9 mouse cellular contexts compared by ENCODE assay signal in genomic region chr4:40852249-40852781, GRCm38 (mm10). TPM values are rescaled to one million over a fixed set of nuclear protein-coding genes. Genes with fewer than 3 reads are reported as not detected.
DNase-seq lines count a peak whose midpoint lies in the region; ATAC-seq lines count a peak whose summit lies in the region.
"Had no signal": no experiment of that assay in that cellular context is flagged by ENCODE, and none has a peak within 500 bp of the region (broad histone marks: within the 10 kb centered on the region; RNA-seq: fewer than 3 reads in every experiment).

No protein-coding gene starts in this region.

- H3K36me3 ChIP-seq in erythroblast, embryonic 14.5 days (ENCODE audit: control insufficient read depth): peaks cover 47% of the 10 kb centered on the region
- no peaks in the 10 kb centered on the region for H3K36me3 ChIP-seq in heart, embryonic 11.5 days (ENCODE audit: control insufficient read depth, insufficient read depth, low read length)
- H3K36me3 ChIP-seq in kidney, embryonic 16.5 days (ENCODE audit: insufficient read depth, low read length): no peaks in the 10 kb centered on the region
- H3K36me3 ChIP-seq in midbrain, embryonic 15.5 days (replicated peaks): no peaks in the 10 kb centered on the region

- 13% methylated on average over 5 of the region's 5 CpGs for WGBS in heart, embryonic 11.5 days (ENCODE audit: insufficient replicate concordance)
- 25% methylated on average over 5 of the region's 5 CpGs for WGBS in kidney, embryonic 16.5 days
- 34% methylated on average over 5 of the region's 5 CpGs for WGBS in midbrain, embryonic 15.5 days

- peak overlapping the region; percentile 96 for H3K27ac ChIP-seq in heart, embryonic 11.5 days (ENCODE audit: low read depth, low read length)
- peak overlapping the region; percentile 94 for H3K27ac ChIP-seq in kidney, embryonic 16.5 days (ENCODE audit: low read length)
- H3K27ac ChIP-seq in midbrain, embryonic 15.5 days: no peak overlapping the region

- no peaks in the 10 kb centered on the region for H3K9me3 ChIP-seq in erythroblast, embryonic 14.5 days (ENCODE audit: control insufficient read depth, low read length)
- no peaks in the 10 kb centered on the region for H3K9me3 ChIP-seq in heart, embryonic 11.5 days (replicated peaks; ENCODE audit: control insufficient read depth, low read length)
- no peaks in the 10 kb centered on the region for H3K9me3 ChIP-seq in kidney, embryonic 16.5 days (ENCODE audit: low read length)
- H3K9me3 ChIP-seq in midbrain, embryonic 15.5 days: no peaks in the 10 kb centered on the region

- H3K4me2 ChIP-seq in heart, embryonic 11.5 days: peak overlapping the region; percentile 69
- H3K4me2 ChIP-seq in kidney, embryonic 16.5 days (replicated peaks; ENCODE audit: low read depth, low read length): peak overlapping the region; percentile 93
- H3K4me2 ChIP-seq in midbrain, embryonic 15.5 days: peak overlapping the region; percentile 89

- peak; percentile 52 for DNase-seq in c-Kit-negative CD71-positive TER-119-positive erythroid progenitor cells, embryonic 14.5 days (ENCODE audit: low read depth, low spot score)
- no peak for DNase-seq in urinary bladder, postnatal 4 days (ENCODE audit: low spot score in 2 of 2)

- H3K4me1 ChIP-seq in erythroblast, embryonic 14.5 days (ENCODE audit: control insufficient read depth): peaks cover 72% of the 10 kb centered on the region
- peaks cover 41% of the 10 kb centered on the region for H3K4me1 ChIP-seq in heart, embryonic 11.5 days (ENCODE audit: control insufficient read depth, insufficient read depth, low read length)
- peaks cover 38% of the 10 kb centered on the region for H3K4me1 ChIP-seq in kidney, embryonic 16.5 days (ENCODE audit: insufficient read depth, low read length)
- H3K4me1 ChIP-seq in midbrain, embryonic 15.5 days: peaks cover 33% of the 10 kb centered on the region

- H3K27me3 ChIP-seq in erythroblast, embryonic 14.5 days (ENCODE audit: control insufficient read depth): no peaks in the 10 kb centered on the region
- H3K27me3 ChIP-seq in heart, embryonic 11.5 days (ENCODE audit: control insufficient read depth, insufficient read depth, low read length): no peaks in the 10 kb centered on the region
- H3K27me3 ChIP-seq in kidney, embryonic 16.5 days (ENCODE audit: insufficient read depth, low read length): no peaks in the 10 kb centered on the region
- H3K27me3 ChIP-seq in midbrain, embryonic 15.5 days (replicated peaks): no peaks in the 10 kb centered on the region
- H3K27me3 ChIP-seq: Patski had no signal

- peak overlapping the region; percentile 91 for H3K9ac ChIP-seq in heart, embryonic 11.5 days (ENCODE audit: low read depth, low read length)
- H3K9ac ChIP-seq in kidney, embryonic 16.5 days (replicated peaks; ENCODE audit: low read length): peak overlapping the region; percentile 84
- H3K9ac ChIP-seq in midbrain, embryonic 15.5 days: no peak overlapping the region

- no peak for ATAC-seq in erythroblast, adult 5-6 weeks (replicated peaks; ENCODE audit: low FRiP score, poor library complexity, severe bottlenecking)
- no peak for ATAC-seq in heart, embryonic 11.5 days (replicated peaks; ENCODE audit: insufficient number of reproducible peaks, low FRiP score, low TSS enrichment)
- ATAC-seq in kidney, embryonic 16.5 days (ENCODE audit: low FRiP score, low TSS enrichment): no peak
- ATAC-seq in midbrain, embryonic 15.5 days (replicated peaks): no peak
- no peak for ATAC-seq in granulocyte monocyte progenitor cell, adult 5-6 weeks (replicated peaks; ENCODE audit: poor library complexity, severe bottlenecking)

- H3K4me3 ChIP-seq in erythroblast, embryonic 14.5 days (replicated peaks): peak overlapping the region; percentile 85
- H3K4me3 ChIP-seq in heart, embryonic 11.5 days (ENCODE audit: low read depth, low read length): peak overlapping the region; percentile 80
- H3K4me3 ChIP-seq in kidney, embryonic 16.5 days (ENCODE audit: low read length): peak overlapping the region; percentile 83
- H3K4me3 ChIP-seq in midbrain, embryonic 15.5 days: peak overlapping the region; percentile 60

RNA-seq across cellular contexts. Expression of gene B4galt1, which starts 1.5 kb away (rescaled TPM):
- polyA plus RNA-seq in erythroblast, embryonic 14.5 days (2012): 2.3 and 2.7 TPM in 2 replicates
- 34.5 and 42.3 TPM in 2 replicates for total RNA-seq in erythroblast, adult 5-6 weeks (2015; ENCODE audit: low replicate concordance)
- 29.7 and 31.4 TPM in 2 replicates for total RNA-seq in erythroblast, adult 5-6 weeks (2017; ENCODE audit: low replicate concordance)
- 43.9 and 50.2 TPM in 2 replicates for polyA plus RNA-seq in heart, embryonic 11.5 days (2014; fragmentation: Nextera tagmentation; extraction: Ambion mirVana)
- 47.5 and 48.0 TPM in 2 replicates for polyA plus RNA-seq in kidney, embryonic 16.5 days (2015; fragmentation: Nextera tagmentation; extraction: Ambion mirVana)
- polyA plus RNA-seq in midbrain, embryonic 15.5 days (2015; fragmentation: Nextera tagmentation; extraction: Ambion mirVana): 7.5 and 7.8 TPM in 2 replicates
- 74.8 and 78.1 TPM in 2 replicates for total RNA-seq in granulocyte monocyte progenitor cell, adult 5-6 weeks (2014; fragmentation: Nextera tagmentation)
- total RNA-seq in granulocyte monocyte progenitor cell, adult 5-6 weeks (2017): 45.0 and 45.5 TPM in 2 replicates
